Mouse (Mus musculus) intestine, embryonic 16.5 days (tissue): ENCODE measurements around the gene Nek7. TPM values are rescaled to one million over a fixed set of nuclear protein-coding genes. Genes with fewer than 3 reads are reported as not detected.

ENCODE experiments used
- ATAC-seq: fragments of 200-750 bp; cut with Nextera tagmentation; 2 replicates; pipeline ENCODE4 v1.8.0; 2017; ENCODE audit warnings: moderate TSS enrichment, moderate library complexity
- H3K27ac ChIP-seq: fragments of 300-500 bp; sonication (generic); 2 replicates; pipeline ENCODE4 v1.5.1; 2014; ENCODE audit warnings: mild to moderate bottlenecking, low read length
- H3K27me3 ChIP-seq: fragments of 300-500 bp; sonication (generic); replicated peaks from 2 replicates; pipeline ENCODE4 v1.6.1; 2014; ENCODE audit warnings: low read length, control low read depth, mixed read lengths; ENCODE audit not compliant: control insufficient read depth, insufficient read depth
- H3K36me3 ChIP-seq: fragments of 300-500 bp; sonication (generic); 2 replicates; pipeline ENCODE4 v1.6.1; 2014; ENCODE audit warnings: low read length, control low read depth; ENCODE audit not compliant: control insufficient read depth, insufficient read depth
- H3K4me1 ChIP-seq: fragments of 300-500 bp; sonication (generic); 2 replicates; pipeline ENCODE4 v1.6.1; 2014; ENCODE audit warnings: low read length, control low read depth, mixed read lengths; ENCODE audit not compliant: control insufficient read depth, insufficient read depth
- H3K4me2 ChIP-seq: fragments of 300-500 bp; sonication (generic); 2 replicates; pipeline ENCODE4 v1.6.1; 2014; ENCODE audit warnings: low read depth, low read length, control low read depth
- H3K4me3 ChIP-seq: fragments of 300-500 bp; sonication (generic); 2 replicates; pipeline ENCODE4 v1.5.1; 2014; ENCODE audit warnings: mild to moderate bottlenecking, low read length
- H3K9ac ChIP-seq: fragments of 300-500 bp; sonication (generic); 2 replicates; pipeline ENCODE4 v1.6.1; 2014; ENCODE audit warnings: low read depth, low read length
- H3K9me3 ChIP-seq: fragments of 300-500 bp; sonication (generic); 2 replicates; pipeline ENCODE4 v1.6.1; 2016; ENCODE audit warnings: low read length, control low read depth; ENCODE audit not compliant: control insufficient read depth
- WGBS: fragments of 180-500 bp; shearing (Covaris S2); extraction: QIAGEN DNeasy Blood & Tissue Kit; methylation state at CpG from one replicate; pipeline ENCODE4 v1.1.7; 2014; 5-methylcytosine and 5-hydroxymethylcytosine counted together
- polyA plus RNA-seq: library from polyadenylated mRNA; unstranded; fragments of >200 nt; fragmentation: Nextera tagmentation; extraction: Ambion mirVana; gene quantifications from 2 replicates; pipeline ENCODE4 v1.2.1, GENCODE M21; 2015

Nek7 gene
- polyA plus RNA-seq, 1 experiment from 2014 or later, result 19.2 TPM

GRCm38 (mm10) chr1:138614552-138615287 is 5.2 kb downstream of the Nek7 start:
- no peaks in the 10 kb centered on the region for H3K4me1 ChIP-seq
- no peak for ATAC-seq
- no peaks in the 10 kb centered on the region for H3K9me3 ChIP-seq
- no peak overlapping the region for H3K4me3 ChIP-seq
- no peaks in the 10 kb centered on the region for H3K27me3 ChIP-seq
- no peak overlapping the region for H3K9ac ChIP-seq
- 77% methylated on average over 6 of the region's 6 CpGs for WGBS
- no peaks in the 10 kb centered on the region for H3K36me3 ChIP-seq
- no peak overlapping the region for H3K27ac ChIP-seq
- no peak overlapping the region for H3K4me2 ChIP-seq

GRCm38 (mm10) chr1:138612177-138612576 is 7.8 kb downstream of the Nek7 start:
- H3K4me3 ChIP-seq, result no peak overlapping the region
- H3K36me3 ChIP-seq, result no peaks in the 10 kb centered on the region
- no peak overlapping the region for H3K9ac ChIP-seq
- WGBS, result 80% methylated on average over 1 of the region's 1 CpGs
- no peaks in the 10 kb centered on the region for H3K4me1 ChIP-seq
- no peaks in the 10 kb centered on the region for H3K27me3 ChIP-seq
- no peaks in the 10 kb centered on the region for H3K9me3 ChIP-seq
- H3K4me2 ChIP-seq, result no peak overlapping the region
- no peak overlapping the region for H3K27ac ChIP-seq
- ATAC-seq, result no peak

- H3K27me3 ChIP-seq, result no peaks in the 10 kb centered on the region
- 79% methylated on average over 12 of the region's 12 CpGs for WGBS
- ATAC-seq, result no peak
- no peaks in the 10 kb centered on the region for H3K9me3 ChIP-seq
- H3K4me3 ChIP-seq, result no peak overlapping the region
- no peak overlapping the region for H3K4me2 ChIP-seq
- no peak overlapping the region for H3K27ac ChIP-seq
- H3K4me1 ChIP-seq, result no peaks in the 10 kb centered on the region; the same call in 1 of the 2 replicates
- no peak overlapping the region for H3K9ac ChIP-seq
- no peaks in the 10 kb centered on the region for H3K36me3 ChIP-seq
These were observed 10.8 kb downstream of the Nek7 start for GRCm38 (mm10) chr1:138609176-138609575.

- no peaks in the 10 kb centered on the region for H3K9me3 ChIP-seq
- no peak overlapping the region for H3K27ac ChIP-seq
- H3K4me3 ChIP-seq, result no peak overlapping the region
- WGBS, result 93% methylated on average over 7 of the region's 7 CpGs
- ATAC-seq, result no peak
- H3K4me1 ChIP-seq, result no peaks in the 10 kb centered on the region; the same call in 1 of the 2 replicates
- H3K9ac ChIP-seq, result no peak overlapping the region
- no peaks in the 10 kb centered on the region for H3K27me3 ChIP-seq
- no peak overlapping the region for H3K4me2 ChIP-seq
- no peaks in the 10 kb centered on the region for H3K36me3 ChIP-seq
These were observed 11.6 kb downstream of the Nek7 start for GRCm38 (mm10) chr1:138608336-138608735.

GRCm38 (mm10) chr1:138607862-138608261 is 12.1 kb downstream of the Nek7 start:
- no peak for ATAC-seq
- WGBS, result 82% methylated on average over 7 of the region's 7 CpGs
- H3K27ac ChIP-seq, result no peak overlapping the region

GRCm38 (mm10) chr1:138606771-138607170 is 13.2 kb downstream of the Nek7 start:
- H3K4me1 ChIP-seq, result no peaks in the 10 kb centered on the region; the same call in 1 of the 2 replicates
- H3K36me3 ChIP-seq, result no peaks in the 10 kb centered on the region
- no peak overlapping the region for H3K4me2 ChIP-seq
- H3K27me3 ChIP-seq, result no peaks in the 10 kb centered on the region
- no peak overlapping the region for H3K4me3 ChIP-seq
- no peak for ATAC-seq
- H3K9ac ChIP-seq, result no peak overlapping the region
- H3K9me3 ChIP-seq, result no peaks in the 10 kb centered on the region
- 66% methylated on average over 8 of the region's 8 CpGs for WGBS
- no peak overlapping the region for H3K27ac ChIP-seq

More at GRCm38 (mm10) chr1:138607862-138608261, 12.1 kb downstream of the Nek7 start:
- Histone ChIP-seq H3K4me3 (no peak overlapping the region), H3K4me2 (no peak overlapping the region), H3K36me3 (no peaks in the 10 kb centered on the region), H3K9me3 (no peaks in the 10 kb centered on the region), H3K4me1 (no peaks in the 10 kb centered on the region; the same call in 1 of the 2 replicates), H3K27me3 (no peaks in the 10 kb centered on the region), H3K9ac (no peak overlapping the region)

- H3K9ac ChIP-seq, result no peak overlapping the region
- no peak overlapping the region for H3K4me2 ChIP-seq
- WGBS, result 64% methylated on average over 2 of the region's 2 CpGs
- H3K4me3 ChIP-seq, result no peak overlapping the region
- no peaks in the 10 kb centered on the region for H3K36me3 ChIP-seq
- ATAC-seq, result no peak
- no peak overlapping the region for H3K27ac ChIP-seq
- no peaks in the 10 kb centered on the region for H3K9me3 ChIP-seq
- H3K27me3 ChIP-seq, result no peaks in the 10 kb centered on the region
- no peaks in the 10 kb centered on the region; the same call in 1 of the 2 replicates for H3K4me1 ChIP-seq
These were observed 15.2 kb downstream of the Nek7 start for GRCm38 (mm10) chr1:138604736-138605135.

- Histone ChIP-seq H3K27ac (no peak overlapping the region), H3K9me3 (no peaks in the 10 kb centered on the region), H3K36me3 (no peaks in the 10 kb centered on the region), H3K4me2 (no peak overlapping the region), H3K27me3 (no peaks in the 10 kb centered on the region), H3K4me1 (no peaks in the 10 kb centered on the region; the same call in 1 of the 2 replicates), H3K9ac (no peak overlapping the region), H3K4me3 (no peak overlapping the region)
- ATAC-seq, result no peak
- WGBS, result 96% methylated on average over 4 of the region's 4 CpGs
These were observed 16.0 kb downstream of the Nek7 start for GRCm38 (mm10) chr1:138603974-138604373.

GRCm38 (mm10) chr1:138598087-138598486 is 21.9 kb downstream of the Nek7 start:
- ATAC-seq, result no peak
- Histone ChIP-seq H3K4me1 (no peaks in the 10 kb centered on the region), H3K36me3 (no peaks in the 10 kb centered on the region), H3K4me3 (no peak overlapping the region), H3K9ac (no peak overlapping the region), H3K9me3 (no peaks in the 10 kb centered on the region), H3K27ac (no peak overlapping the region), H3K4me2 (no peak overlapping the region), H3K27me3 (no peaks in the 10 kb centered on the region)
- 82% methylated on average over 11 of the region's 11 CpGs for WGBS
